Mouse (Mus musculus) ES-E14 (cell line): ENCODE data around the gene Polr2l. TPM values are rescaled to one million over a fixed set of nuclear protein-coding genes. Genes with fewer than 3 reads are reported as not detected.

Experiments
- DNase-seq: peaks from one replicate; pipeline ENCODE4 v3.0.0-alpha.2; 2013; ENCODE audit warnings: low read depth, low spot score
- H3K27ac ChIP-seq: 2 replicates; pipeline ENCODE4 v1.5.1; 2012; ENCODE audit warnings: low read depth, mild to moderate bottlenecking, low read length, moderate library complexity, mixed read lengths; ENCODE audit not compliant: poor library complexity, insufficient read depth, severe bottlenecking
- H3K36me3 ChIP-seq: 2 replicates; pipeline ENCODE4 v1.6.1; 2012; ENCODE audit warnings: mild to moderate bottlenecking, low read length, moderate library complexity, mixed read lengths; ENCODE audit not compliant: control insufficient read depth, poor library complexity, insufficient read depth, severe bottlenecking
- H3K4me1 ChIP-seq, 2 experiments: fragments of 150-350 bp in 1 of 2; sonication (generic) in 1 of 2; 2 replicates each; pipeline ENCODE4 v1.6.1; 2012; ENCODE audit warnings: low read length in 2 of 2, mild to moderate bottlenecking in 1 of 2, mixed read lengths in 1 of 2; ENCODE audit not compliant: control insufficient read depth in 2 of 2, insufficient read depth in 2 of 2, poor library complexity in 1 of 2
- H3K4me3 ChIP-seq, 2 experiments: fragments of 150-350 bp in 1 of 2; sonication (generic) in 1 of 2; 2 replicates each; pipeline ENCODE4 v1.5.1; 2012; ENCODE audit warnings: low read length in 2 of 2, low read depth in 1 of 2, mild to moderate bottlenecking in 1 of 2, mixed read lengths in 1 of 2; ENCODE audit not compliant: insufficient read depth in 1 of 2, poor library complexity in 1 of 2, severe bottlenecking in 1 of 2
- H3K9ac ChIP-seq: 2 replicates; pipeline ENCODE4 v1.6.1; 2012; ENCODE audit warnings: low read depth, mild to moderate bottlenecking, low read length, mixed read lengths; ENCODE audit not compliant: poor library complexity, insufficient read depth, severe bottlenecking
- H3K9me3 ChIP-seq: fragments of 150-350 bp; sonication (generic); 2 replicates; pipeline ENCODE4 v1.6.1; 2012; ENCODE audit warnings: low read depth, mild to moderate bottlenecking, low read length; ENCODE audit not compliant: control insufficient read depth, insufficient read depth
- CHD2 ChIP-seq: IDR thresholded peaks from 2 replicates; pipeline ENCODE4 v1.6.1; 2014; ENCODE audit warnings: mild to moderate bottlenecking, low read depth, low read length, inconsistent platforms
- HCFC1 ChIP-seq: IDR thresholded peaks from 2 replicates; pipeline ENCODE4 v1.6.1; 2012; ENCODE audit warnings: low read length, inconsistent platforms, borderline replicate concordance; ENCODE audit not compliant: insufficient read depth
- MAFK ChIP-seq: IDR thresholded peaks from 2 replicates; pipeline ENCODE4 v1.6.1; 2014; ENCODE audit warnings: mild to moderate bottlenecking, low read depth, low read length, inconsistent platforms; ENCODE audit not compliant: insufficient read depth
- ZC3H11A ChIP-seq: IDR thresholded peaks from 2 replicates; pipeline ENCODE4 v1.6.1; 2012; ENCODE audit warnings: low read depth, mild to moderate bottlenecking, inconsistent platforms, low read length, borderline replicate concordance
- ZNF384 ChIP-seq: IDR thresholded peaks from 2 replicates; pipeline ENCODE4 v1.6.1; 2012; ENCODE audit warnings: low read depth, low read length, inconsistent platforms
- in situ Hi-C, 2 experiments: fragments of 600-800 bp; cut with MboI; formaldehyde crosslinking; loops; one replicate each; pipeline ENCODE4 v1.15.1; 2025; ENCODE audit warnings: low sequenced_read_pairs in 2 of 2, inconsistent platforms in 1 of 2; ENCODE audit not compliant: unreplicated experiment in 2 of 2
- total RNA-seq: library from RNA; depleted of rRNA; stranded (reverse); fragments of 300-350 nt; gene quantifications from 2 replicates; pipeline ENCODE4 v1.2.3, GENCODE M21; 2012

The Polr2l gene
- total RNA-seq, 1 experiment: 120 TPM

DNA sequence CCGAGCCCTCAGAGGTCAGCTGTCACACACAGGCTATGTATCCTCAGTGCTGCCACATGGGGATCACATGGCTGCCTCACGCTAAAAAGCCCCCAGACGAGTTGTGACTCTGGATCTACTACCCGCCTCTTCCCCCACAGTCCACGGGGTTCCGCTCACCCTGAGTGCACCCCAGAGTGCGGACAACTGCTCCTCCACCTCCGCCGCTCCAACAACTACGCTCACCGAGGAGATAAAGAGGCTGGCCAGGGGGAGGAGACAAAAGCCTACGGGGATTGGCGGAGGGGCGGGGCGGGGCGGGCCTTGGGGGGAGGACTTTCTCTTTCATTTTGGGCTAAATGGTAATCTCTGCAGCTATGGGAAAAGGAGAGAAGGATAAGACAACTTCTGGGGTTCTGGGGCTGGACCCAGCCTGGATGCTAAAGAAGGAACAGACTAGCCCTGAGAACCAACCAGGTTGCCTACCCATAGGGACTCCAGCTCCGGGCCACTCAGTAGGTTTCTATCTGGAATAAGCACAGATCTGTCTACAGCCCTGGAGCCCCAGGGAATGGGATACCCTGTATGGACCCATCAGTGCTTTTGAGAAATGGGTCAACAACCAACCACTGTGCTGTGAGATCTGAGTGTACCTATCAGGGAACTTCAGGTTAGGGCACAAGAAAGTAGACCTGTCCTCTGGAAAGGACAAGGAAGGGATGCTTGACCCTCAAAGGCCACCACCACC, 39.6 kb downstream of the Polr2l start:
- no peak for TF ChIP-seq MAFK
- TF ChIP-seq HCFC1: no peak
- TF ChIP-seq CHD2: no peak
- TF ChIP-seq ZNF384: no peak
- TF ChIP-seq ZC3H11A: no peak

GRCm38 (mm10) chr7:141434464-141434863, 40.5 kb downstream of the Polr2l start:
- Histone ChIP-seq H3K36me3 (peaks cover 35% of the 10 kb centered on the region), H3K4me1 (peaks cover 4 to 26% of the 10 kb centered on the region in 2 experiments; a peak in 3 of 4 replicates), H3K27ac (no peak overlapping the region), H3K4me3 (peak overlapping the region; percentile 58 to 63; a peak in 3 of 4 replicates), H3K9ac (peak overlapping the region; percentile 57), H3K9me3 (no peaks in the 10 kb centered on the region)
- in situ Hi-C loops: no loop called here
- DNase-seq: no peak
- no peak for TF ChIP-seq ZC3H11A

More for the DNA sequence above, 39.6 kb downstream of the Polr2l start:
- Histone ChIP-seq H3K4me3 (peak overlapping the region; percentile 58 to 63), H3K27ac (no peak overlapping the region), H3K9ac (peak overlapping the region; percentile 57), H3K4me1 (peaks cover 4 to 24% of the 10 kb centered on the region in 2 experiments; a peak in 3 of 4 replicates), H3K36me3 (peaks cover 42% of the 10 kb centered on the region), H3K9me3 (no peaks in the 10 kb centered on the region)
- in situ Hi-C loops: no loop called here
- no peak for DNase-seq

DNA sequence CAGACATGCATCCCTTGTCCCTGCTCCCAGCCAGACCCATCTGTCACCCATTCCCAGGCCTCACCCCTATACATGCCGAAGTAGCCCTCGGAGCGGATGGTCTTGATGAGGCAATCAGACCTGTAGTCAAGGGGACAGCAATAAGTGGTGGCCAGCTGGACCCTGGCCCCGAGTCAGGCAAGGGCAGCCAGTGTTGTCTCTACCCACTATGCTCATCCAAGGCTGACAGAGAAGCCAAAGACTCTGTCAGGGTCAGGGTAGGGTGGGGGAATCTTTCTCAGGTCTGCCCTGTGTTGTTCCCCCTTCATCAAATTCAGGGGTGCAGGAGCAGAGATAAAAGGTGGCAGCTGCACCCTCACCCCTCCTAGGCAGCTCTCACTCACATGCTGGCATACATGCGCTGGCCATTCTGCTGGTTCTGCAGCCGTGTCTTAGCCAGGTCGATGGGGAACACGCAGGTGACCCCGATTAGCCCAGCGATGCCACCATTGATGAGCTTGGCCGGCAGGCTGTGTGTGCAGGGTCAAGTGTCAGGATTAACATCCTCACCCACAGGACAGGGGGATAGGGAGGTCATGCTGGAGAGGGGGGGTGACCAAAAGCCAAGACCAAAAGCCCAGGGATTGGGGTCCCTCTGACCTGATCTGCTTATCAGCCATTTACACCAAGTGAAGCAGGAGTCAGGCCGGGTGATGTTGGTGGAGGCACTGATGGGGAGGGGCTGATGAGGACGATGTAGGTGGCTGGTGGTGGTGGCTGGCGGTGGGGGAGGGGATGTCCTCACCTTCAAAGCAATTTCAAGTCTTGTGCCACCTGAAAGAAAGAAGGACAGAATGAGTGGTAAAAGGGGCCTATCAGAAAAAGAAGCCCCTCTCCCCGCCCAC, 41.2 kb downstream of the Polr2l start:
- Histone ChIP-seq H3K4me1 (peaks cover 4 to 29% of the 10 kb centered on the region in 2 experiments; a peak in 3 of 4 replicates), H3K27ac (no peak overlapping the region), H3K9me3 (no peaks in the 10 kb centered on the region), H3K36me3 (peaks cover 28% of the 10 kb centered on the region), H3K4me3 (peak overlapping the region; percentile 19 to 63; a peak in 2 of 4 replicates), H3K9ac (peak overlapping the region; percentile 45; the same call in 1 of the 2 replicates)
- in situ Hi-C loops: no loop called here
- TF ChIP-seq HCFC1 (no peak), CHD2 (no peak), ZC3H11A (no peak), MAFK (no peak), ZNF384 (no peak)
- DNase-seq: no peak

GRCm38 (mm10) chr7:141432741-141433516, 42.0 kb downstream of the Polr2l start:
- Histone ChIP-seq H3K36me3 (peaks cover 20% of the 10 kb centered on the region; the same call in 1 of the 2 replicates), H3K4me3 (no peak overlapping the region), H3K9me3 (no peaks in the 10 kb centered on the region), H3K9ac (no peak overlapping the region), H3K27ac (no peak overlapping the region), H3K4me1 (peaks cover 4 to 29% of the 10 kb centered on the region in 2 experiments; a peak in 3 of 4 replicates)
- TF ChIP-seq MAFK (no peak), ZC3H11A (no peak), ZNF384 (no peak), CHD2 (no peak), HCFC1 (no peak)
- DNase-seq: no peak
- in situ Hi-C loops: no loop called here
